Mouse (Mus musculus) midbrain, postnatal 0 days (tissue): ENCODE measurements around the gene Ccdc27. TPM values are rescaled to one million over a fixed set of nuclear protein-coding genes. Genes with fewer than 3 reads are reported as not detected.

ENCODE experiments used
- ATAC-seq: fragments of 200-750 bp; cut with Nextera tagmentation; 2 replicates; pipeline ENCODE4 v1.8.0; 2017; ENCODE audit warnings: moderate number of reproducible peaks, mild to moderate bottlenecking, moderate TSS enrichment, moderate library complexity; ENCODE audit not compliant: low FRiP score
- DNase-seq: peaks from one replicate; pipeline ENCODE4 v3.0.0-alpha.2; 2015; ENCODE audit warnings: low spot score
- H3K27ac ChIP-seq: fragments of 300-500 bp; sonication (generic); 2 replicates; pipeline ENCODE4 v1.5.1; 2014; ENCODE audit warnings: low read depth, mild to moderate bottlenecking, low read length, mixed read lengths
- H3K27me3 ChIP-seq: fragments of 300-500 bp; sonication (generic); 2 replicates; pipeline ENCODE4 v1.6.1; 2014; ENCODE audit warnings: low read length, control low read depth, mixed read lengths; ENCODE audit not compliant: insufficient read depth
- H3K36me3 ChIP-seq: fragments of 300-500 bp; sonication (generic); 2 replicates; pipeline ENCODE4 v1.6.1; 2014; ENCODE audit warnings: low read length, control low read depth, mixed read lengths; ENCODE audit not compliant: insufficient read depth
- H3K4me1 ChIP-seq: fragments of 300-500 bp; sonication (generic); 2 replicates; pipeline ENCODE4 v1.6.1; 2014; ENCODE audit warnings: mild to moderate bottlenecking, control low read depth, antibody characterized with exemption, low read length, mixed read lengths; ENCODE audit not compliant: insufficient read depth
- H3K4me2 ChIP-seq: fragments of 300-500 bp; sonication (generic); 2 replicates; pipeline ENCODE4 v1.6.1; 2014; ENCODE audit warnings: low read depth, mild to moderate bottlenecking, low read length, mixed read lengths; ENCODE audit not compliant: poor library complexity, severe bottlenecking
- H3K4me3 ChIP-seq: fragments of 300-500 bp; sonication (generic); 2 replicates; pipeline ENCODE4 v1.5.1; 2014; ENCODE audit warnings: low read depth, mild to moderate bottlenecking, low read length, moderate library complexity
- H3K9ac ChIP-seq: fragments of 300-500 bp; sonication (generic); replicated peaks from 2 replicates; pipeline ENCODE4 v1.6.1; 2014; ENCODE audit warnings: mild to moderate bottlenecking, low read length, moderate library complexity, mixed read lengths; ENCODE audit not compliant: poor library complexity, severe bottlenecking
- H3K9me3 ChIP-seq: fragments of 300-500 bp; sonication (generic); 2 replicates; pipeline ENCODE4 v1.6.1; 2016; ENCODE audit warnings: low read length, control low read depth
- CTCF ChIP-seq: IDR thresholded peaks from 2 replicates; pipeline ENCODE4 v1.5.1; 2016; ENCODE audit warnings: antibody characterized with exemption, mild to moderate bottlenecking
- WGBS: fragments of 180-500 bp; shearing (Covaris S2); extraction: QIAGEN DNeasy Blood & Tissue Kit; methylation state at CpG from one replicate; pipeline ENCODE4 v1.1.7; 2014; 5-methylcytosine and 5-hydroxymethylcytosine counted together
- polyA plus RNA-seq: library from polyadenylated mRNA; unstranded; fragments of >200 nt; fragmentation: Nextera tagmentation; extraction: Ambion mirVana; gene quantifications from 2 replicates; pipeline ENCODE4 v1.2.1, GENCODE M21; 2015
- total RNA-seq: library from RNA; depleted of rRNA; stranded (reverse); fragments of >200 nt; gene quantifications from 2 replicates; pipeline ENCODE4 v1.2.3, GENCODE M21; 2014; rRNA removed

Gene Ccdc27
- total and polyA plus RNA-seq, 2 experiments from 2014 or later = not detected

DNA sequence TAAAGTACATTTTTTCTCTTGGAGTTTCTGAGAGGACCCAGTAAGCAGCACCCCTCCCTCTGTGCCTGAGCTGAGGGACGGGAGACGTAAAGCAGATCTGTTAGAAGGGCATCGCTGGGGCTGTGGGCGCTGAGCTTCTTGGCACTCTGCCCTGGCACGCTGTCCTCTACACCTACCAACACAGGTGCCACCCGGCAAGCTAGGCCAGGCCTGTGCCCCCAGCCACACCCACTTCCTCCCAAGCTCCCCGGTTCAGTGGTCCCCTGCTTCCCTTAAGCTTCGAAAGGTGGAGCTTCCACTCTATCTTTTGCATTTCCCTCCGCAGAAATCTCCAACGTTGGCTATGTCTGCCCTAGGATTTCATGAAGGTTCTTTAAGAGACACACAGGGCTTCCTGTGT, 63.2 kb downstream of the Ccdc27 start:
- H3K27me3 ChIP-seq = no peaks in the 10 kb centered on the region
- H3K27ac ChIP-seq = no peak overlapping the region
- no peak for DNase-seq
- H3K9me3 ChIP-seq = no peaks in the 10 kb centered on the region
- ATAC-seq = no peak
- no peak for TF ChIP-seq CTCF
- H3K9ac ChIP-seq = no peak overlapping the region
- WGBS = 95% methylated on average over 10 of the region's 10 CpGs
- H3K36me3 ChIP-seq = peaks cover 49% of the 10 kb centered on the region
- H3K4me3 ChIP-seq = no peak overlapping the region
- peaks cover 9% of the 10 kb centered on the region; the same call in 1 of the 2 replicates for H3K4me1 ChIP-seq
- H3K4me2 ChIP-seq = no peak overlapping the region

Other genes with a start within 250 kb of the Ccdc27 start
- 31.3 and 38.4 TPM in 2 replicates for gene A430005L14Rik, start 85.4 kb downstream of the Ccdc27 start, total RNA-seq
- gene A430005L14Rik, start 85.4 kb downstream of the Ccdc27 start, polyA plus RNA-seq = 46.1 and 50.4 TPM in 2 replicates
- gene Dffb, start 67.6 kb downstream of the Ccdc27 start, total RNA-seq = 19.8 and 20.8 TPM in 2 replicates
- 9.7 and 10.1 TPM in 2 replicates for gene Dffb, start 67.6 kb downstream of the Ccdc27 start, polyA plus RNA-seq
- 9.6 and 11.6 TPM in 2 replicates for gene Cep104, start 67.5 kb downstream of the Ccdc27 start, total RNA-seq
- gene Cep104, start 67.5 kb downstream of the Ccdc27 start, polyA plus RNA-seq = 11.7 and 12.0 TPM in 2 replicates
- gene Lrrc47, start 30.9 kb downstream of the Ccdc27 start, total RNA-seq = 24.9 and 28.1 TPM in 2 replicates
- gene Lrrc47, start 30.9 kb downstream of the Ccdc27 start, polyA plus RNA-seq = 15.8 and 22.6 TPM in 2 replicates
- 13.4 and 20.6 TPM in 2 replicates for gene Smim1, start 16.4 kb downstream of the Ccdc27 start, total RNA-seq
- 12.9 and 14.6 TPM in 2 replicates for gene Smim1, start 16.4 kb downstream of the Ccdc27 start, polyA plus RNA-seq
- 0.49 and 1.2 TPM in 2 replicates for gene Trp73, start 97.5 kb upstream of the Ccdc27 start, total RNA-seq
- gene Trp73, start 97.5 kb upstream of the Ccdc27 start, polyA plus RNA-seq = 0.28 and 0.52 TPM in 2 replicates
- gene Wrap73, start 99.7 kb upstream of the Ccdc27 start, total RNA-seq = 37.6 and 46.8 TPM in 2 replicates
- 34.7 and 36.3 TPM in 2 replicates for gene Wrap73, start 99.7 kb upstream of the Ccdc27 start, polyA plus RNA-seq
- gene Tprgl, start 118.0 kb upstream of the Ccdc27 start, total RNA-seq = 210 and 241 TPM in 2 replicates
- 227 and 250 TPM in 2 replicates for gene Tprgl, start 118.0 kb upstream of the Ccdc27 start, polyA plus RNA-seq
- gene Megf6, start 128.1 kb upstream of the Ccdc27 start, total RNA-seq = 39.4 and 68.0 TPM in 2 replicates
- 12.1 and 15.4 TPM in 2 replicates for gene Megf6, start 128.1 kb upstream of the Ccdc27 start, polyA plus RNA-seq